Mouse (Mus musculus) spleen, adult 2 months (tissue): Measurements from ENCODE around the gene Trmt13.

Experiments
- CTCF ChIP-seq: fragments of 200-500 bp; IDR thresholded peaks from 2 replicates; pipeline ENCODE4 v1.5.1; 2011; ENCODE audit warnings: mild to moderate bottlenecking, inconsistent platforms; ENCODE audit not compliant: insufficient read depth, insufficient read length, insufficient replicate concordance; ENCODE audit errors: extremely low read depth
- POLR2A ChIP-seq: fragments of 200-500 bp; IDR thresholded peaks from 2 replicates; pipeline ENCODE4 v1.6.1; 2011; ENCODE audit warnings: low read depth, low read length, inconsistent platforms

GRCm38 (mm10) chr3:116570628-116571027, 43.8 kb downstream of the Trmt13 start:
- no peak for TF ChIP-seq POLR2A
- TF ChIP-seq CTCF: no peak
